Mouse (Mus musculus) G1E (cell line): ENCODE measurements at regions not wholly inside any gene's neighbourhood (a gene's known extent, or its start where the extent isn't known, plus 50 kb on each side); places are given as distances from the start of the nearest gene placed in this dataset.

ENCODE experiments used
- CTCF ChIP-seq: IDR thresholded peaks from 2 replicates; pipeline ENCODE4 v1.5.1; 2012; ENCODE audit warnings: low read depth, low read length, inconsistent platforms, mixed read lengths
- GATA2 ChIP-seq: IDR thresholded peaks from 2 replicates; pipeline ENCODE4 v1.6.1; 2012; ENCODE audit warnings: low read depth, low read length, inconsistent platforms, borderline replicate concordance
- POLR2AphosphoS5 ChIP-seq: IDR thresholded peaks from 2 replicates; pipeline ENCODE4 v1.6.1; 2012; ENCODE audit warnings: low read depth, low read length, inconsistent platforms; ENCODE audit not compliant: insufficient replicate concordance

GRCm38 (mm10) chr6:147741446-147741845, 265.8 kb downstream of the Ccdc91 start:
- TF ChIP-seq GATA2: no peak
- TF ChIP-seq CTCF: no peak
- TF ChIP-seq POLR2AphosphoS5: no peak
